Mouse (Mus musculus) midbrain, postnatal 0 days (tissue): ENCODE measurements around the gene Tnpo1. TPM values are rescaled to one million over a fixed set of nuclear protein-coding genes. Genes with fewer than 3 reads are reported as not detected.

Experiments used
- ATAC-seq: fragments of 200-750 bp; cut with Nextera tagmentation; 2 replicates; pipeline ENCODE4 v1.8.0; 2017; ENCODE audit warnings: moderate number of reproducible peaks, mild to moderate bottlenecking, moderate TSS enrichment, moderate library complexity; ENCODE audit not compliant: low FRiP score
- DNase-seq: peaks from one replicate; pipeline ENCODE4 v3.0.0-alpha.2; 2015; ENCODE audit warnings: low spot score
- H3K27ac ChIP-seq: fragments of 300-500 bp; sonication (generic); 2 replicates; pipeline ENCODE4 v1.5.1; 2014; ENCODE audit warnings: low read depth, mild to moderate bottlenecking, low read length, mixed read lengths
- H3K27me3 ChIP-seq: fragments of 300-500 bp; sonication (generic); 2 replicates; pipeline ENCODE4 v1.6.1; 2014; ENCODE audit warnings: low read length, control low read depth, mixed read lengths; ENCODE audit not compliant: insufficient read depth
- H3K36me3 ChIP-seq: fragments of 300-500 bp; sonication (generic); 2 replicates; pipeline ENCODE4 v1.6.1; 2014; ENCODE audit warnings: low read length, control low read depth, mixed read lengths; ENCODE audit not compliant: insufficient read depth
- H3K4me1 ChIP-seq: fragments of 300-500 bp; sonication (generic); 2 replicates; pipeline ENCODE4 v1.6.1; 2014; ENCODE audit warnings: mild to moderate bottlenecking, control low read depth, antibody characterized with exemption, low read length, mixed read lengths; ENCODE audit not compliant: insufficient read depth
- H3K4me2 ChIP-seq: fragments of 300-500 bp; sonication (generic); 2 replicates; pipeline ENCODE4 v1.6.1; 2014; ENCODE audit warnings: low read depth, mild to moderate bottlenecking, low read length, mixed read lengths; ENCODE audit not compliant: poor library complexity, severe bottlenecking
- H3K4me3 ChIP-seq: fragments of 300-500 bp; sonication (generic); 2 replicates; pipeline ENCODE4 v1.5.1; 2014; ENCODE audit warnings: low read depth, mild to moderate bottlenecking, low read length, moderate library complexity
- H3K9ac ChIP-seq: fragments of 300-500 bp; sonication (generic); replicated peaks from 2 replicates; pipeline ENCODE4 v1.6.1; 2014; ENCODE audit warnings: mild to moderate bottlenecking, low read length, moderate library complexity, mixed read lengths; ENCODE audit not compliant: poor library complexity, severe bottlenecking
- H3K9me3 ChIP-seq: fragments of 300-500 bp; sonication (generic); 2 replicates; pipeline ENCODE4 v1.6.1; 2016; ENCODE audit warnings: low read length, control low read depth
- CTCF ChIP-seq: IDR thresholded peaks from 2 replicates; pipeline ENCODE4 v1.5.1; 2016; ENCODE audit warnings: antibody characterized with exemption, mild to moderate bottlenecking
- WGBS: fragments of 180-500 bp; shearing (Covaris S2); extraction: QIAGEN DNeasy Blood & Tissue Kit; methylation state at CpG from one replicate; pipeline ENCODE4 v1.1.7; 2014; 5-methylcytosine and 5-hydroxymethylcytosine counted together
- polyA plus RNA-seq: library from polyadenylated mRNA; unstranded; fragments of >200 nt; fragmentation: Nextera tagmentation; extraction: Ambion mirVana; gene quantifications from 2 replicates; pipeline ENCODE4 v1.2.1, GENCODE M21; 2015
- total RNA-seq: library from RNA; depleted of rRNA; stranded (reverse); fragments of >200 nt; gene quantifications from 2 replicates; pipeline ENCODE4 v1.2.3, GENCODE M21; 2014

Gene Tnpo1
- total and polyA plus RNA-seq, 2 experiments from 2014 or later, result 20.1 to 78.8 TPM

- no peak overlapping the region for H3K9ac ChIP-seq
- no peaks in the 10 kb centered on the region for H3K4me1 ChIP-seq
- H3K4me3 ChIP-seq, result no peak overlapping the region
- DNase-seq, result no peak
- WGBS, result 31% methylated on average over 4 of the region's 4 CpGs
- no peaks in the 10 kb centered on the region for H3K36me3 ChIP-seq
- no peaks in the 10 kb centered on the region for H3K9me3 ChIP-seq
- no peak for TF ChIP-seq CTCF
- no peak for ATAC-seq
- H3K4me2 ChIP-seq, result no peak overlapping the region
- no peak overlapping the region for H3K27ac ChIP-seq
- no peaks in the 10 kb centered on the region for H3K27me3 ChIP-seq
Observed at GRCm38 (mm10) chr13:98948146-98948545, 22.0 kb upstream of the Tnpo1 start.

DNA sequence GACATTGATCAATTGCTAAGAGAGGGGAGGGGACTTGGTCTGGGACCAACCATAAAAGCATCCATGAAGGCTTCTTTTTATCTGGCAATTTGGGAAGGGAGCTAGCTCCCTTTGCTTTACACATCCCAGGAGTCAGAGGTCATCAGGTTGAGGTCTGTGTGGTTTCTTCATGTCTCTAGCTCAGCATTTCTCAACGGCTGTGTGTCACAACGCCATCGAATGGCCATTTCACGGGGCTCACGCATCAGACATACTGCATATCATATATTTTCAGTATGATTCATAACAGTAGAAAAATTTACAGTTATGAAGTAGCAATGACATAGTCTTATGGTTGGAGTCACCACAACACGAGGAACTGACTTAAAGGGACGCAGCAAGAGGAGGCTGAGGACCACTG is 20.2 kb upstream of the Tnpo1 start:
- Histone ChIP-seq H3K4me2 (no peak overlapping the region), H3K4me3 (no peak overlapping the region), H3K27ac (no peak overlapping the region), H3K27me3 (no peaks in the 10 kb centered on the region), H3K4me1 (no peaks in the 10 kb centered on the region), H3K9me3 (no peaks in the 10 kb centered on the region), H3K36me3 (no peaks in the 10 kb centered on the region), H3K9ac (no peak overlapping the region)
- DNase-seq (no peak), ATAC-seq (no peak)
- no peak for TF ChIP-seq CTCF
- 95% methylated on average over 7 of the region's 7 CpGs for WGBS

DNA sequence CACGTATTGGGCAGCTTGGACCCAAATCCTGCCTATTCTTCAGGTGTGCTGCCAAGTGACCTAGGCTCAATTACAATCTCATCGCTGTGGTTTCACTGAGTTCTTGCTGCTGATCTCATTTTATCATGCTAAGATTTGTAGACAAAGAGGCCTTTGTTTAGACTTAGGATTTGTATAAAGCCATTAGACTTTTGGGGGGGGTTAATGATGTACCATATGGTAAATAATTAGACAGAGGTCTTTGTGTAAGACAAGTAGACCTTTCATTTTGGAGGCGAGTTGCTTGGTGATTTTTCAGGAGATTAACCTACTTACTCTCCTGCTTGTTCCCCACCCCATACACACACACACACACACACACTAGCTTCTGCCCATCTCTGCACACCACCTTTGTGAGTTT is 19.7 kb upstream of the Tnpo1 start:
- Histone ChIP-seq H3K9ac (no peak overlapping the region), H3K27ac (no peak overlapping the region), H3K36me3 (no peaks in the 10 kb centered on the region), H3K4me2 (no peak overlapping the region), H3K27me3 (no peaks in the 10 kb centered on the region), H3K4me3 (no peak overlapping the region), H3K9me3 (no peaks in the 10 kb centered on the region), H3K4me1 (no peaks in the 10 kb centered on the region)
- 48% methylated on average over 3 of the region's 3 CpGs for WGBS
- no peak for TF ChIP-seq CTCF
- ATAC-seq (no peak), DNase-seq (no peak)

GRCm38 (mm10) chr13:98945381-98945780 is 19.2 kb upstream of the Tnpo1 start:
- no peak overlapping the region for H3K27ac ChIP-seq
- WGBS, result 87% methylated on average over 4 of the region's 4 CpGs
- DNase-seq (no peak), ATAC-seq (no peak)
- no peak for TF ChIP-seq CTCF
- H3K4me1 ChIP-seq, result no peaks in the 10 kb centered on the region
- no peak overlapping the region for H3K4me3 ChIP-seq
- H3K36me3 ChIP-seq, result no peaks in the 10 kb centered on the region
- no peak overlapping the region for H3K9ac ChIP-seq
- H3K4me2 ChIP-seq, result no peak overlapping the region
- no peaks in the 10 kb centered on the region for H3K27me3 ChIP-seq
- H3K9me3 ChIP-seq, result no peaks in the 10 kb centered on the region

GRCm38 (mm10) chr13:98944620-98945081 is 18.5 kb upstream of the Tnpo1 start:
- DNase-seq (no peak), ATAC-seq (no peak)
- no peak for TF ChIP-seq CTCF
- Histone ChIP-seq H3K36me3 (no peaks in the 10 kb centered on the region), H3K27ac (no peak overlapping the region), H3K4me1 (no peaks in the 10 kb centered on the region), H3K9me3 (no peaks in the 10 kb centered on the region), H3K9ac (no peak overlapping the region), H3K4me2 (no peak overlapping the region), H3K27me3 (no peaks in the 10 kb centered on the region), H3K4me3 (no peak overlapping the region)
- 80% methylated on average over 7 of the region's 7 CpGs for WGBS

DNA sequence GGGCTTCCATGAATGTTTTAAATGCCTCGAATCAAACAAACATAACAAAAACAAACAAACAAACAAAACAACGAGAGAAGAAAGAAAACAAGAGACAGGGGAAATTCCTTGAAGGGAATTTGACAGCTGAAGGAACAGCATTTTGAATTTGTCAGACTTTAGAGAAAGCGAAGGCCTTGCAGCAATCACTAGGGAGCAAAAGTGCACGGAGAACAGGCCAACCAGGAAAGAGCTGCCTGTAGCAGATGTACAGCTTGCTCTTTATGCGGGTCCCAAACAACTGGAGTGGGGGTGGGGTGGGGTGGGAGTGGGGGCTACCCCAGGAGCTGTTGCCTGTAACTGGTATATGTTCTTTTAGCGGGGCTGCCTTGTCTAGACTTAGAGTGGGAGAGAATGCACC is 16.2 kb upstream of the Tnpo1 start:
- H3K4me1 ChIP-seq, result no peaks in the 10 kb centered on the region
- H3K27ac ChIP-seq, result no peak overlapping the region
- no peak overlapping the region for H3K9ac ChIP-seq
- H3K27me3 ChIP-seq, result no peaks in the 10 kb centered on the region
- 65% methylated on average over 6 of the region's 6 CpGs for WGBS
- H3K9me3 ChIP-seq, result no peaks in the 10 kb centered on the region
- no peak overlapping the region for H3K4me3 ChIP-seq
- DNase-seq (no peak), ATAC-seq (no peak)
- H3K4me2 ChIP-seq, result no peak overlapping the region
- TF ChIP-seq CTCF, result no peak
- no peaks in the 10 kb centered on the region for H3K36me3 ChIP-seq
